Mouse (Mus musculus) forebrain, embryonic 12.5 days (tissue): ENCODE measurements around the gene Cfap298. TPM values are rescaled to one million over a fixed set of nuclear protein-coding genes. Genes with fewer than 3 reads are reported as not detected.

Experiments used
- ATAC-seq: fragments of 200-750 bp; cut with Nextera tagmentation; 2 replicates; pipeline ENCODE4 v1.8.0; 2017; ENCODE audit warnings: moderate TSS enrichment; ENCODE audit not compliant: low FRiP score
- H3K27ac ChIP-seq: fragments of 300-500 bp; sonication (generic); 2 replicates; pipeline ENCODE4 v1.5.1; 2016; ENCODE audit warnings: mild to moderate bottlenecking
- H3K27me3 ChIP-seq: fragments of 300-500 bp; sonication (generic); 2 replicates; pipeline ENCODE4 v1.6.1; 2016; ENCODE audit warnings: mild to moderate bottlenecking
- H3K36me3 ChIP-seq: fragments of 300-500 bp; sonication (generic); replicated peaks from 2 replicates; pipeline ENCODE4 v1.6.1; 2016; ENCODE audit warnings: mild to moderate bottlenecking
- H3K4me1 ChIP-seq: fragments of 300-500 bp; sonication (generic); 2 replicates; pipeline ENCODE4 v1.6.1; 2016
- H3K4me2 ChIP-seq: fragments of 300-500 bp; sonication (generic); 2 replicates; pipeline ENCODE4 v1.6.1; 2016; ENCODE audit warnings: mild to moderate bottlenecking, moderate library complexity
- H3K4me3 ChIP-seq: fragments of 300-500 bp; sonication (generic); replicated peaks from 2 replicates; pipeline ENCODE4 v1.5.1; 2016; ENCODE audit warnings: mild to moderate bottlenecking
- H3K9ac ChIP-seq: fragments of 300-500 bp; sonication (generic); 2 replicates; pipeline ENCODE4 v1.6.1; 2016; ENCODE audit warnings: mild to moderate bottlenecking
- H3K9me3 ChIP-seq: fragments of 300-500 bp; sonication (generic); 2 replicates; pipeline ENCODE4 v1.6.1; 2016
- WGBS: fragments of 180-500 bp; shearing (Covaris S2); methylation state at CpG from one replicate; pipeline ENCODE4 v1.1.7; 2016; 5-methylcytosine and 5-hydroxymethylcytosine counted together
- polyA plus RNA-seq: library from polyadenylated mRNA; unstranded; fragments of >200 nt; fragmentation: Nextera tagmentation; extraction: Ambion mirVana; gene quantifications from 2 replicates; pipeline ENCODE4 v1.2.1, GENCODE M21; 2016

Cfap298 gene
- 49.6 and 51.0 TPM in 2 replicates for polyA plus RNA-seq

- no peaks in the 10 kb centered on the region for H3K27me3 ChIP-seq
- under 1% methylated on average over 56 of the region's 56 CpGs for WGBS
- ATAC-seq, result peak; percentile 97
These were observed at the start of gene Cfap298 for GRCm38 (mm10) chr16:90934687-90935328. Gene Cfap298, minus strand, starts transcription at chr16:90935114.

GRCm38 (mm10) chr16:90971004-90971403 is 36.1 kb upstream of the Cfap298 start:
- no peaks in the 10 kb centered on the region for H3K9me3 ChIP-seq
- no peak overlapping the region for H3K27ac ChIP-seq
- H3K9ac ChIP-seq, result no peak overlapping the region
- 91% methylated on average over 6 of the region's 6 CpGs for WGBS
- H3K36me3 ChIP-seq, result peaks cover 29% of the 10 kb centered on the region
- no peaks in the 10 kb centered on the region for H3K4me1 ChIP-seq
- H3K4me2 ChIP-seq, result no peak overlapping the region
- no peak overlapping the region for H3K4me3 ChIP-seq
- H3K27me3 ChIP-seq, result no peaks in the 10 kb centered on the region
- ATAC-seq, result no peak

More at GRCm38 (mm10) chr16:90934687-90935328, at the start of gene Cfap298:
- Histone ChIP-seq H3K27ac (peak within 1 kb of the TSS; percentile 89), H3K36me3 (peaks cover 14% of the 10 kb centered on the region), H3K9ac (peak within 1 kb of the TSS; percentile 85), H3K4me2 (peak within 1 kb of the TSS; percentile 73), H3K9me3 (no peaks in the 10 kb centered on the region), H3K4me3 (peak within 1 kb of the TSS; percentile 84), H3K4me1 (peaks cover 13% of the 10 kb centered on the region)

- Histone ChIP-seq H3K9me3 (no peaks in the 10 kb centered on the region), H3K4me3 (no peak overlapping the region), H3K4me2 (no peak overlapping the region), H3K4me1 (no peaks in the 10 kb centered on the region), H3K27ac (no peak overlapping the region), H3K36me3 (peaks cover 45% of the 10 kb centered on the region), H3K27me3 (no peaks in the 10 kb centered on the region), H3K9ac (no peak overlapping the region)
- WGBS, result 86% methylated on average over 4 of the region's 4 CpGs
- no peak for ATAC-seq
These were observed 31.3 kb upstream of the Cfap298 start for GRCm38 (mm10) chr16:90966241-90966640.

GRCm38 (mm10) chr16:90964302-90964701 is 29.4 kb upstream of the Cfap298 start:
- Histone ChIP-seq H3K4me3 (no peak overlapping the region), H3K9me3 (no peaks in the 10 kb centered on the region), H3K9ac (no peak overlapping the region), H3K4me2 (no peak overlapping the region), H3K27ac (no peak overlapping the region), H3K36me3 (peaks cover 39% of the 10 kb centered on the region), H3K4me1 (no peaks in the 10 kb centered on the region), H3K27me3 (no peaks in the 10 kb centered on the region)
- no peak for ATAC-seq
- WGBS, result 92% methylated on average over 10 of the region's 10 CpGs

GRCm38 (mm10) chr16:90963866-90964265 is 29.0 kb upstream of the Cfap298 start:
- no peaks in the 10 kb centered on the region for H3K27me3 ChIP-seq
- ATAC-seq, result no peak
- no peak overlapping the region for H3K4me3 ChIP-seq
- H3K9ac ChIP-seq, result no peak overlapping the region
- no peak overlapping the region for H3K4me2 ChIP-seq
- WGBS, result 89% methylated on average over 10 of the region's 10 CpGs
- H3K4me1 ChIP-seq, result no peaks in the 10 kb centered on the region
- peaks cover 35% of the 10 kb centered on the region for H3K36me3 ChIP-seq
- H3K27ac ChIP-seq, result no peak overlapping the region
- no peaks in the 10 kb centered on the region for H3K9me3 ChIP-seq

- Histone ChIP-seq H3K9ac (no peak overlapping the region), H3K4me2 (no peak overlapping the region), H3K27me3 (no peaks in the 10 kb centered on the region), H3K4me3 (no peak overlapping the region), H3K36me3 (peaks cover 31% of the 10 kb centered on the region), H3K4me1 (no peaks in the 10 kb centered on the region), H3K9me3 (no peaks in the 10 kb centered on the region), H3K27ac (no peak overlapping the region)
- ATAC-seq, result no peak
- 95% methylated on average over 4 of the region's 4 CpGs for WGBS
These were observed 28.3 kb upstream of the Cfap298 start for GRCm38 (mm10) chr16:90963231-90963630.

GRCm38 (mm10) chr16:90958301-90959085 is 23.6 kb upstream of the Cfap298 start:
- Histone ChIP-seq H3K27me3 (no peaks in the 10 kb centered on the region), H3K9me3 (no peaks in the 10 kb centered on the region), H3K27ac (no peak overlapping the region), H3K4me2 (no peak overlapping the region), H3K4me3 (no peak overlapping the region), H3K9ac (no peak overlapping the region), H3K36me3 (peaks cover 27% of the 10 kb centered on the region), H3K4me1 (no peaks in the 10 kb centered on the region)
- WGBS, result 88% methylated on average over 5 of the region's 5 CpGs
- no peak for ATAC-seq

GRCm38 (mm10) chr16:90955494-90955893 is 20.6 kb upstream of the Cfap298 start:
- no peak overlapping the region for H3K27ac ChIP-seq
- H3K4me1 ChIP-seq, result no peaks in the 10 kb centered on the region
- peaks cover 36% of the 10 kb centered on the region for H3K36me3 ChIP-seq
- WGBS, result 91% methylated on average over 6 of the region's 6 CpGs
- no peak overlapping the region for H3K4me3 ChIP-seq
- no peaks in the 10 kb centered on the region for H3K27me3 ChIP-seq
- no peaks in the 10 kb centered on the region for H3K9me3 ChIP-seq
- no peak overlapping the region for H3K9ac ChIP-seq
- no peak for ATAC-seq
- no peak overlapping the region for H3K4me2 ChIP-seq

GRCm38 (mm10) chr16:90953770-90954169 is 18.9 kb upstream of the Cfap298 start:
- H3K9me3 ChIP-seq, result no peaks in the 10 kb centered on the region
- H3K4me1 ChIP-seq, result no peaks in the 10 kb centered on the region
- no peak overlapping the region for H3K4me3 ChIP-seq
- WGBS, result 90% methylated on average over 6 of the region's 6 CpGs
- no peak overlapping the region for H3K9ac ChIP-seq
- ATAC-seq, result no peak
- peaks cover 42% of the 10 kb centered on the region for H3K36me3 ChIP-seq
- H3K4me2 ChIP-seq, result no peak overlapping the region
- no peak overlapping the region for H3K27ac ChIP-seq
- H3K27me3 ChIP-seq, result no peaks in the 10 kb centered on the region

GRCm38 (mm10) chr16:90953147-90953546 is 18.2 kb upstream of the Cfap298 start:
- no peak overlapping the region for H3K4me2 ChIP-seq
- WGBS, result 94% methylated on average over 9 of the region's 9 CpGs
- H3K27ac ChIP-seq, result no peak overlapping the region
- no peaks in the 10 kb centered on the region for H3K4me1 ChIP-seq
- H3K9ac ChIP-seq, result no peak overlapping the region
- H3K9me3 ChIP-seq, result no peaks in the 10 kb centered on the region
- no peak for ATAC-seq
- peaks cover 42% of the 10 kb centered on the region for H3K36me3 ChIP-seq
- H3K4me3 ChIP-seq, result no peak overlapping the region
- no peaks in the 10 kb centered on the region for H3K27me3 ChIP-seq

- Histone ChIP-seq H3K4me3 (no peak overlapping the region), H3K27me3 (no peaks in the 10 kb centered on the region), H3K4me1 (no peaks in the 10 kb centered on the region), H3K4me2 (no peak overlapping the region), H3K9me3 (no peaks in the 10 kb centered on the region), H3K27ac (no peak overlapping the region), H3K9ac (no peak overlapping the region), H3K36me3 (peaks cover 44% of the 10 kb centered on the region)
- 56% methylated on average over 17 of the region's 17 CpGs for WGBS
- no peak for ATAC-seq
These were observed 15.5 kb upstream of the Cfap298 start for GRCm38 (mm10) chr16:90950354-90950963.

- Histone ChIP-seq H3K4me3 (no peak overlapping the region), H3K27ac (no peak overlapping the region), H3K9ac (no peak overlapping the region), H3K36me3 (peaks cover 46% of the 10 kb centered on the region), H3K9me3 (no peaks in the 10 kb centered on the region), H3K4me2 (no peak overlapping the region), H3K4me1 (no peaks in the 10 kb centered on the region), H3K27me3 (no peaks in the 10 kb centered on the region)
- WGBS, result 76% methylated on average over 8 of the region's 8 CpGs
- ATAC-seq, result no peak
These were observed 12.1 kb upstream of the Cfap298 start for GRCm38 (mm10) chr16:90946977-90947376.
